Mouse (Mus musculus): ENCODE data around the gene Lrrc18. TPM values are rescaled to one million over a fixed set of nuclear protein-coding genes. Genes with fewer than 3 reads are reported as not detected.

Gene Lrrc18
- polyA plus RNA-seq, 1 experiment from 2014 or later, result 0.03 TPM

DNA sequence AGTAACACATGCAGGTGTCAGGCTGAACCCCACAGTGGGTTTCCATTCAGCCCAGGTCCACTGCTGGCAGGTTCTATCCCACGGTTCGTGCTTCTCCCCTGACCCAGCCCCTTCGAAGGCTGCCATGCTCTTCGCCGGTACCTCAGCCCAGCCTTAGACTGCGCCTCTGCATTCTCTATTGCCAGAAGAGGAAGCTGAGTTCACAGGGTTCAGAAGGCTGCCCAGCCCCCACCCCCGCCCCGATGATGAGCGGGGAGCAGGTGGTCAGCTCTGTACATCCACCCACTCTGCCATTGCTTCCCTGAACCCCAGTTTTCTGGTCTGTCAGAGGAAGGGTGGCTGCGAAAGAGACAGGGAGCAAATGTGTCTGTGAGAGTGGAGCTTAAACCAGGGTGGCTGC is 8.3 kb downstream of the Lrrc18 start:
- Histone ChIP-seq H3K9me3 (replicated peaks) (no peaks in the 10 kb centered on the region), H3K36me3 (no peaks in the 10 kb centered on the region), H3K4me1 (replicated peaks) (no peaks in the 10 kb centered on the region), H3K27ac (no peak overlapping the region), H3K4me3 (replicated peaks) (no peak overlapping the region), H3K27me3 (no peaks in the 10 kb centered on the region), H3K9ac (no peak overlapping the region), H3K4me2 (no peak overlapping the region)
- DNase-seq, result no peak
- no peak for ATAC-seq (ENCODE audit: low read depth)
- 51% methylated on average over 10 of the region's 10 CpGs for WGBS (ENCODE audit: insufficient replicate concordance)

DNA sequence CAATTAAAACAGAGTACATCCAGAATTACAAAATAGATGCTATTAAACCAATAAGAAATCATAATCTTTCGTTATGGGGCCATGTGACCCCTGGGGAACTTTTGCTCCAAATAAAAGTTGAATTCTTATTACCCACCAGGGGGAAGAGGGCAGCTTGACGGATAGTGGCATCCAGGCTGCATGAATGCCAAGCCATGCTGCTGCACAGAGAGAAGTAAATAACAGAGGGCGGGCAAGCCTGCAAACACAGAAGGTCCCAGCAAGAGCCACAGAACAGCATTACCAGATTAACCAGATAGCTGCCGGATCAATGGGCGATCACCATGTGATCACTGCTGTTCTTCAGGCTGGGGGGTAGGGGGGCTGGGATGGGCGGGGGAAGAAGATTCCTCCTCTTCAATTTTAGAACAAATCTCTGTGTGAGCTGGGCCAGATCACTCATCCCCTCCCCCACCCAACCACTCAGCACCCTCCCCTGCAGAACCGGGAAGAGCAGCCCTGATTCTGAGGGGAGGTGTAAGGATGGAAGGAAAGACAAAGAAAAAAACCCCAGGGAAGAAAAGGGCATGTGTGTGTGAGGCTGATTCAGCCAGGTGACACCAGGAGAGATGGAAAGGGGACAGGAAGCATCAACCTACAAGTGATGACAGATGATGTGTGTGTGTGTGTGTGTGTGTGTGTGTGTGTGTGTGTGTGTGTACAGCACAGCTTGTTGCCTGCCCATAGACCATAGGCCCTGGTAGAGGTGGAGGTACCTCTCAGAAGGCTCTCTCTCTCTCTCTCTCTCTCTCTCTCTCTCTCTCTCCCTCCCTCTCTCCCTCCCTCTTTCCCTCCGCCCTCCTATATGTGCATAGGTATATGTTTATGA is 9.2 kb downstream of the Lrrc18 start:
- Histone ChIP-seq H3K4me1 (replicated peaks) (no peaks in the 10 kb centered on the region), H3K9ac (no peak overlapping the region), H3K27me3 (no peaks in the 10 kb centered on the region), H3K36me3 (no peaks in the 10 kb centered on the region), H3K4me2 (no peak overlapping the region), H3K9me3 (replicated peaks) (no peaks in the 10 kb centered on the region), H3K4me3 (replicated peaks) (no peak overlapping the region), H3K27ac (no peak overlapping the region)
- no peak for ATAC-seq (ENCODE audit: low read depth)
- WGBS (ENCODE audit: insufficient replicate concordance), result 47% methylated on average over 8 of the region's 8 CpGs
- no peak for DNase-seq

DNA sequence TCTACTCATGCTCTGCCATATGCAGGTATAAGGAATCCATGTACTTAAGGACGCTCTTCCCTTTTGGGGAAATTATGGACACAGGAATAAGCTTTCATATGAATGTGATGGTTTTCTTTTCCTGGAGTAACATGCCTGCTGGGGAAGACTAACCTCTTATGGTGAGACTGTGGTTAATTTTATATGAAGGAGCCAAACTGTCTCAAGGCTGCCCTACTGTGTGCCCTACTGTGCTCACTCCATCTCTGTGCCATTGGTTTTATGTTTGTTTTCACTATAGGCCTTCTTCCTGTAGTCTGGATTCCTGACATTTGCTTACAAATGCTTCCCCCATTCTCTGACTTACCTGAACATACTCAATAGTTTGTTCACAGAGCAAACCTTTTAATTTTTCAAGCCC is 13.9 kb downstream of the Lrrc18 start:
- WGBS (ENCODE audit: insufficient replicate concordance), result 91% methylated on average over 1 of the region's 1 CpGs
- H3K4me1 ChIP-seq (replicated peaks), result no peaks in the 10 kb centered on the region
- no peak overlapping the region for H3K4me3 ChIP-seq (replicated peaks)
- H3K27me3 ChIP-seq, result no peaks in the 10 kb centered on the region
- no peak overlapping the region for H3K9ac ChIP-seq
- no peak for ATAC-seq (ENCODE audit: low read depth)
- no peaks in the 10 kb centered on the region for H3K36me3 ChIP-seq
- no peaks in the 10 kb centered on the region for H3K9me3 ChIP-seq (replicated peaks)
- no peak overlapping the region for H3K4me2 ChIP-seq
- no peak for DNase-seq
- no peak overlapping the region for H3K27ac ChIP-seq

DNA sequence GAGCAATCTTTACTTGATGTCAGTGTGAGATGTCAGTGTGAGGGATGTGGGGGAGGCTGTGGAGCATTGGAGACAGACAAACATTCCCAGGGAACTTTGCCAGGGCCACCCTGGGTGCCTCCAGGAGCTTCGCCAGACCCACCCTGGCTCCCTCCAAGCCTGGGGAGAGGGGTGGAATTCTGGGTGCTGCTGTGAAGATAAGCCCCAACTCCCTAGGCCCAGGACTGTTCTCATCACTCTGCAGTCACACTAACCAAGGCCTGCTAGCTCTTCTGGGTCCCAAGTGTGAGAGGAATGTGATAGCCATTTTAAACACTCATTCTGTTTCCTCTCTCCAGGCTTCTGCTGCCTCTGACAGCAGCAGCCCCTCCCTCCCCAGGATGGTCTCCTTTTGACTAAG is 16.5 kb downstream of the Lrrc18 start:
- Histone ChIP-seq H3K27ac (no peak overlapping the region), H3K27me3 (no peaks in the 10 kb centered on the region), H3K9me3 (replicated peaks) (no peaks in the 10 kb centered on the region), H3K36me3 (no peaks in the 10 kb centered on the region), H3K4me2 (no peak overlapping the region), H3K9ac (no peak overlapping the region), H3K4me3 (replicated peaks) (no peak overlapping the region), H3K4me1 (replicated peaks) (no peaks in the 10 kb centered on the region)
- 71% methylated on average over 1 of the region's 1 CpGs for WGBS (ENCODE audit: insufficient replicate concordance)
- ATAC-seq (ENCODE audit: low read depth), result no peak
- DNase-seq, result no peak

DNA sequence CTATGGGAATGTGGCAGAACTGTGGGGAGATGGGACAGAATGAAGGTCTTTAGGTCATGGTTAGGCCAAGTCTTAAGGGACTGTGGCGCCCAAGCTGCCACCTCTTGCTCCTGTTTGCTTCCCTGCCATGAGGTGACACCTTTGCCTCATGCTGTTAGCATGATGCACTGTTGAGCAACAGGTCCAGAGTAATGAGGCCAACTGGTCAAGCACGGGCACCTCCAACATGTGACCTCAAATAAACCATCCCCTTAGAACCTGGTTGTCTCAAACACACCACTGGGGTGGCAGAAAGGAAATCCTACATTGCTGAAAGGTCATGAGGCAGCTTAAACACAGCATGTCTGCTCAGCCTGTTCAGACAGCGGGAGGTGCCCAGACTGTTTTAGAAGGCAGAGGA is 27.9 kb downstream of the Lrrc18 start:
- peaks cover 7% of the 10 kb centered on the region; the same call in 1 of the 2 replicates for H3K4me1 ChIP-seq (replicated peaks)
- H3K27ac ChIP-seq, result no peak overlapping the region
- H3K27me3 ChIP-seq, result no peaks in the 10 kb centered on the region
- no peak overlapping the region for H3K9ac ChIP-seq
- DNase-seq, result no peak
- no peak for ATAC-seq (ENCODE audit: low read depth)
- no peak overlapping the region for H3K4me3 ChIP-seq (replicated peaks)
- no peaks in the 10 kb centered on the region for H3K36me3 ChIP-seq
- no peak overlapping the region for H3K4me2 ChIP-seq
- H3K9me3 ChIP-seq (replicated peaks), result no peaks in the 10 kb centered on the region
- 70% methylated on average over 3 of the region's 3 CpGs for WGBS (ENCODE audit: insufficient replicate concordance)

DNA sequence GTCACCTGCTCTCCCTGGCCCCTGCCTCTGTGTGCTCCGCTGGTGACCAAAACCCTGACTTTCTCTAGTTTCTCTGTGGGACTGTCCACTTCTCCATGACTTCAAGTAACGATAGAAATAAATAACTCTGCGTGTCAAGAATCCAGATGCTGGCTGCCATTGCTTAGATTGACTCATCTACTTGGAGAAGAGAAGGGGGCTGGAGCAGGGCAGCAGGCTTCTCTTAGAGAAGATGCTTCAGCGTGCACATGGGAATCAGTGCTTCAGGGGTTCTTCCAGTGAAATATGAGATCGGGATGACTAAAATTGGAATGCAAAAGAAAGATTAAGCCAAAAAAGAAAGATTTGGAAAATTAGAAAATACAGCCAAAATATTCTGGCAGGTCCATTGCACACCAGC is 28.4 kb downstream of the Lrrc18 start:
- Histone ChIP-seq H3K9me3 (replicated peaks) (no peaks in the 10 kb centered on the region), H3K27ac (no peak overlapping the region), H3K4me1 (replicated peaks) (peaks cover 7% of the 10 kb centered on the region; the same call in 1 of the 2 replicates), H3K4me2 (no peak overlapping the region), H3K4me3 (replicated peaks) (no peak overlapping the region), H3K36me3 (no peaks in the 10 kb centered on the region), H3K9ac (no peak overlapping the region), H3K27me3 (no peaks in the 10 kb centered on the region)
- WGBS (ENCODE audit: insufficient replicate concordance), result 69% methylated on average over 5 of the region's 5 CpGs
- DNase-seq (no peak), ATAC-seq (ENCODE audit: low read depth) (no peak)

DNA sequence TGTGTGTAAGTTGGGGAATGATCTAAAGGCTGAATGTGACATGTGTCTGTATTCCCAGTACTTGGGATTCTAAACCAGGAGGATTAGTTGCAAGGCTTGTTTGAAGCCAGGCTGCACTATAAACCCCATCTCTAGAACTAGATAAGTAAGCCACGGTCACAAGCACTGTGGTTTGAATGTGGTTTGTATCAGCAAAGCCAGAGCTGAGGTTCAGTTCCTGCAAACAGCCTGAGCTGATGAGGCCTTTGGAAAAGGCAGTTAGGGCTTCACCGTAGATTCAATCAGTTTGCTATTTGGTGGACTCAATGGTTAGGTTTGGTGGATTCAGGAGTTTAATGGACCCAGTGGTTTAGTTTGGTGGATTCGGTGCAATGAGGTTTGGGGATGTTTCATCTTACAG is 39.7 kb downstream of the Lrrc18 start:
- ATAC-seq (ENCODE audit: low read depth), result no peak
- no peak overlapping the region for H3K9ac ChIP-seq
- 33% methylated on average over 3 of the region's 3 CpGs for WGBS (ENCODE audit: insufficient replicate concordance)
- H3K4me3 ChIP-seq (replicated peaks), result no peak overlapping the region
- H3K27ac ChIP-seq, result no peak overlapping the region
- no peaks in the 10 kb centered on the region for H3K9me3 ChIP-seq (replicated peaks)
- no peaks in the 10 kb centered on the region for H3K27me3 ChIP-seq
- H3K4me1 ChIP-seq (replicated peaks), result no peaks in the 10 kb centered on the region
- no peaks in the 10 kb centered on the region for H3K36me3 ChIP-seq
- no peak for DNase-seq
- H3K4me2 ChIP-seq, result no peak overlapping the region

DNA sequence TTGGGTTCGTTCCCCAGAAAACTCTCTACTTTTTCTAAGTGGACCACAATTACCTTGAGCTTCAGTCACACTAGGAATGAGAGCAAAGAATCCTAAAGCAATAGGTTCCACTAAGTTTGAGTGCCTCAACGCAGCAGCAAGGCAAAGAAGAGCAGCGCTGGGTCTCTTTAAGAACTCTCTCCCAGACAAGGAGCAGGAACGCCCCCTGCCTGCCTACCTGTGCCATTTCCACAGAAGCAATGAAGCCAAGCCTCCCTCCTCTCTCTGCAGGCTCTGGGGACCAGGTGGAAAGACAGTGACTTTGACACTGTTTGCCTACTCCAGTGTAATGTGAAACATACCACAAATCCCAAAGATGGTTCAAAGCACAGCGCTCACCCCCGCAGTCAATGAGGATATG is 42.2 kb downstream of the Lrrc18 start:
- no peaks in the 10 kb centered on the region for H3K9me3 ChIP-seq (replicated peaks)
- no peak overlapping the region for H3K4me3 ChIP-seq (replicated peaks)
- no peaks in the 10 kb centered on the region for H3K36me3 ChIP-seq
- H3K4me1 ChIP-seq (replicated peaks), result no peaks in the 10 kb centered on the region
- no peak overlapping the region for H3K9ac ChIP-seq
- no peak overlapping the region for H3K27ac ChIP-seq
- H3K27me3 ChIP-seq, result no peaks in the 10 kb centered on the region
- DNase-seq (no peak), ATAC-seq (ENCODE audit: low read depth) (no peak)
- H3K4me2 ChIP-seq, result no peak overlapping the region
- 55% methylated on average over 6 of the region's 6 CpGs for WGBS (ENCODE audit: insufficient replicate concordance)

DNA sequence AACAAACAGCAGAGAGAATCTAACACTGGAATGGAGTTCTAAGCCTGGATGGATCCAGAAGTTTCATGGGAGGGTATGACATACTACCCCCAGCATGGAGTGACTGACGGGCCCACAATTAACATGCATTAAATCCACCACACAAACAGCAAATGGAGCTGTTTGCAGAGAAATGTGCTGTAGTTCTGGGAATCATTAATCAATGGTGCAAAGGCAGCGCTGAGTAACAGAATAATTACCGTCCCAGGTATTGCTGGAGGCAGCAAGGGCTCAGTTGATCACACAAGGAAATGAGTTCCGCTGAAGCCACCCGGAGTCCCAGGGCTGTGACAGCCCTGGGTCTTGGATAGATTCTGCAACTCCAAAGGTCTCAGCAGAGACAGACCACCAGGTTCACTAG is 44.2 kb downstream of the Lrrc18 start:
- H3K36me3 ChIP-seq, result no peaks in the 10 kb centered on the region
- DNase-seq (no peak), ATAC-seq (ENCODE audit: low read depth) (no peak)
- no peak overlapping the region for H3K9ac ChIP-seq
- no peak overlapping the region for H3K4me2 ChIP-seq
- H3K9me3 ChIP-seq (replicated peaks), result no peaks in the 10 kb centered on the region
- H3K27me3 ChIP-seq, result no peaks in the 10 kb centered on the region
- WGBS (ENCODE audit: insufficient replicate concordance), result 78% methylated on average over 5 of the region's 5 CpGs
- no peaks in the 10 kb centered on the region for H3K4me1 ChIP-seq (replicated peaks)
- H3K27ac ChIP-seq, result no peak overlapping the region
- no peak overlapping the region for H3K4me3 ChIP-seq (replicated peaks)

DNA sequence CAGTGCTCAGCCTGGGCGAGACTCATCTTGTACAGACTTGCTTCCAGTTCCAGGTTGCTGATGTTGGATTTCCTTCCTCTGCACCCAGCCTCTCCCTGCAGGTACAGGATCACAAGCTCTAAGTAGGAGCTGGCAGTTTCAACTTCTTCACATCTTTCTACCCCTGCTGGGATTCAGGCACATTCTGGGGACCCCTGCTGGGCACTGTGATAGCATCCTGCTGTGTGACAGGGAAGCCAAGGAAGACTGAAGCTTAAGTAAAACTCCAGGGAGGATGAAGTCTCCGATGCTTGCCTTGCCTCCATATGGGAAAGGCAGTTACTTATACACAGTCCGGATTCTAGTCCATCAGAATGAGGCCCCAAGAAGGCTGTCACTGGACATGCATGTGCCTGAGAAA is 45.6 kb downstream of the Lrrc18 start:
- H3K4me2 ChIP-seq, result no peak overlapping the region
- ATAC-seq (ENCODE audit: low read depth) (no peak), DNase-seq (no peak)
- H3K36me3 ChIP-seq, result no peaks in the 10 kb centered on the region
- no peak overlapping the region for H3K4me3 ChIP-seq (replicated peaks)
- H3K27me3 ChIP-seq, result no peaks in the 10 kb centered on the region
- H3K9ac ChIP-seq, result no peak overlapping the region
- H3K9me3 ChIP-seq (replicated peaks), result no peaks in the 10 kb centered on the region
- WGBS (ENCODE audit: insufficient replicate concordance), result 38% methylated on average over 3 of the region's 3 CpGs
- H3K27ac ChIP-seq, result no peak overlapping the region
- H3K4me1 ChIP-seq (replicated peaks), result no peaks in the 10 kb centered on the region

DNA sequence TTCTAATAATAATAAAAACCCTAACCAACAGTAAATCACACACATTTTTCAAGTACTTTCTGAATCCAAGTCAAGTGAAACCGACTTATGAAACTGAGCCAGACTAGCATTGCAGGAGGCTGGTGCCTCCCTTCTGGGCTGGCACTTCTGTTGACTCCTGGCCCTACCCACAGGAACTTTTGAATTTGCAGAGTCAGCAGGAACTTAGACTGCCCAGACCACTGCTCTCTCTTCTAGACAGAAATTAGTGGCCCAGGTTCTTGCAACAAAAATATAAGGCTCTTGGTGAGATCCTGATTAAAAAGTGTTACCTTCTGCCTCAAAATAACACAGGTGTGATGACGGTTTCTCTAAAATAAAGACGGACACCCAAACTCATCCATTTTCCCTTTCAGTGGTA is 54.0 kb downstream of the Lrrc18 start:
- no peak overlapping the region for H3K4me3 ChIP-seq (replicated peaks)

DNA sequence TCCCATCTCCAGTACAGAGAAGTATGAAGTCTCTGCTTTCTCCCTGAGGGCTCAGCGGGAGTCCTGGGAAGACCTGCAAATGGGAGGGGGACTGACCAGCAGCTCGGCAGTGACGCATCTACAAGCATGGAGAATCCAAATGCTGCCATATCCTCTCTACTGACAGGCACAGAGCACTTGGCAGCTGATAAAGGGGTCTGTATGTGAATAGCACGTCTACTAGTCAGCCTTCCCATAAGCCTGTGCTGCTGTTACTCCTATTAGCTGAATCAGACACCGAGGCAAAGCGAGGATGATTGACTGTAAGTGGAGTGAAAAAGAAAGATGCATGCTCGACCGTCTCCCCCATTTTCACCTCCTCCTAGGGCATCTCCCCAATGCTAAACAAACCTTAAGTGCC is 62.3 kb downstream of the Lrrc18 start:
- H3K36me3 ChIP-seq, result no peaks in the 10 kb centered on the region
- DNase-seq, result no peak
- no peaks in the 10 kb centered on the region for H3K4me1 ChIP-seq (replicated peaks)
- no peaks in the 10 kb centered on the region for H3K9me3 ChIP-seq (replicated peaks)
- no peaks in the 10 kb centered on the region for H3K27me3 ChIP-seq
- no peak overlapping the region for H3K4me3 ChIP-seq (replicated peaks)
- no peak overlapping the region for H3K4me2 ChIP-seq
- no peak overlapping the region for H3K27ac ChIP-seq
- no peak for ATAC-seq (ENCODE audit: low read depth)
- H3K9ac ChIP-seq, result no peak overlapping the region
- WGBS (ENCODE audit: insufficient replicate concordance), result 70% methylated on average over 8 of the region's 8 CpGs

More for the DNA sequence above, 54.0 kb downstream of the Lrrc18 start:
- H3K9me3 ChIP-seq (replicated peaks), result no peaks in the 10 kb centered on the region
- no peak overlapping the region for H3K9ac ChIP-seq
- no peaks in the 10 kb centered on the region for H3K36me3 ChIP-seq
- H3K27me3 ChIP-seq, result no peaks in the 10 kb centered on the region
- no peaks in the 10 kb centered on the region for H3K4me1 ChIP-seq (replicated peaks)
- DNase-seq, result no peak
- H3K27ac ChIP-seq, result no peak overlapping the region
- WGBS (ENCODE audit: insufficient replicate concordance), result 69% methylated on average over 3 of the region's 3 CpGs
- no peak overlapping the region for H3K4me2 ChIP-seq
- ATAC-seq (ENCODE audit: low read depth), result no peak
